Mouse (Mus musculus) macrophage (primary cell): Measurements from ENCODE around the gene Adgrg1. TPM values are rescaled to one million over a fixed set of nuclear protein-coding genes. Genes with fewer than 3 reads are reported as not detected.

Experiments used
- H3K27ac ChIP-seq: fragments of 350-480 bp; formaldehyde crosslinking; 2 replicates; pipeline ENCODE4 v1.9.0; 2021
- H3K36me3 ChIP-seq: fragments of 350-480 bp; formaldehyde crosslinking; 2 replicates; pipeline ENCODE4 v1.9.0; 2021; ENCODE audit errors: inconsistent target
- H3K4me3 ChIP-seq: fragments of 350-480 bp; formaldehyde crosslinking; 2 replicates; pipeline ENCODE4 v1.9.0; 2021; ENCODE audit errors: inconsistent target
- H3K79me2 ChIP-seq: fragments of 350-480 bp; formaldehyde crosslinking; 2 replicates; pipeline ENCODE4 v1.9.0; 2021; ENCODE audit errors: inconsistent target
- WGBS: methylation state at CpG from one replicate; pipeline ENCODE4 v1.1.7; 2026; ENCODE audit warnings: inconsistent platforms; ENCODE audit not compliant: missing documents; 5-methylcytosine and 5-hydroxymethylcytosine counted together
- polyA plus RNA-seq: library from polyadenylated mRNA; stranded (reverse); fragments of 250-400 nt; gene quantifications from 3 replicates; pipeline ENCODE4 v1.2.4, GENCODE M21; 2018; ENCODE audit warnings: inconsistent platforms

Gene Adgrg1
- polyA plus RNA-seq, 1 experiment from 2014 or later: 1.3 TPM

GRCm38 (mm10) chr8:94956078-94956574 lies 18.4 kb upstream of the Adgrg1 start:
- H3K27ac ChIP-seq: no peak overlapping the region
- H3K79me2 ChIP-seq: no peaks in the 10 kb centered on the region
- 100% methylated on average over 1 of the region's 1 CpGs for WGBS
- H3K4me3 ChIP-seq: no peak overlapping the region
- no peaks in the 10 kb centered on the region for H3K36me3 ChIP-seq

GRCm38 (mm10) chr8:94962201-94962600 lies 12.3 kb upstream of the Adgrg1 start:
- Histone ChIP-seq H3K79me2 (no peaks in the 10 kb centered on the region), H3K27ac (no peak overlapping the region), H3K4me3 (no peak overlapping the region), H3K36me3 (no peaks in the 10 kb centered on the region)
- 71% methylated on average over 1 of the region's 1 CpGs for WGBS

DNA sequence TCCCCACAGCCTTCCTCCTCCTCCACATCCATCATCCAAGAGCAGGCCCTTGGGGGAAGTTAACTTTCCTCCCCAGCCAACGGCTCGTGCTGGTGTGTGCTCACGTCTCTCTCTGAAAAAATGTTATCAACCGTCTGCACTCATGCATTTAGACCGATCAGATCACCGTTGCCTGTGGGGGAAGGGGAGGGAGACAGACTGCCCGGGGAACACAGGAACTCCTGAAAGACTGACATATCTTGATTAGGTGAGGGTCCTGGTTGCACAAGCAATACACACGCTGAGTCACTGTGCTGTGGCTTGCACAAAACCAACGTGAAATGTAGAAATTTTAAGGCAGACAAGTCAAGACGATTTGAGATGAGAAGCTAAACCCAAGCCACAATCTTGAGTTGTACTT lies 9.7 kb upstream of the Adgrg1 start:
- no peaks in the 10 kb centered on the region for H3K36me3 ChIP-seq
- no peak overlapping the region for H3K4me3 ChIP-seq
- WGBS: 10% methylated on average over 10 of the region's 10 CpGs
- H3K79me2 ChIP-seq: no peaks in the 10 kb centered on the region
- H3K27ac ChIP-seq: no peak overlapping the region

DNA sequence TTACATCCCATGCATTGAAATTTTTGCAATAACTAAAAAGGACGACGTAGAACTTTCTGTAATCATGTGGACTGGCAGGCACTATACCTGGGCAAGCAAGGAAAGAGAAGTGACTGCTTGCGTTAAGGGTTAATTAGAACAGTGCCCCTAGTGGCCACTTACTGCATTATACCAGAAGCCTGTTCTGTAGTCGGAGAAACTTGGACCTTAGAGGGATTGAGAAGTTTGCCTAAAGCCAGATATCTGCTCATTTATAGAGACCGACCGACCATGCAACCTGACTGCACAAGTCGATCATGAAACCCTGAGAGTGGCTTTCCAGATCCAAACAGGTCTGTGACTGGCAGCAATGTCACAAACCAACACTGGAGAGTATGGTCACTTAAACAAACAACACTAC lies 8.0 kb upstream of the Adgrg1 start:
- no peak overlapping the region for H3K4me3 ChIP-seq
- WGBS: under 1% methylated on average over 7 of the region's 7 CpGs
- H3K36me3 ChIP-seq: no peaks in the 10 kb centered on the region
- no peaks in the 10 kb centered on the region for H3K79me2 ChIP-seq
- no peak overlapping the region for H3K27ac ChIP-seq

DNA sequence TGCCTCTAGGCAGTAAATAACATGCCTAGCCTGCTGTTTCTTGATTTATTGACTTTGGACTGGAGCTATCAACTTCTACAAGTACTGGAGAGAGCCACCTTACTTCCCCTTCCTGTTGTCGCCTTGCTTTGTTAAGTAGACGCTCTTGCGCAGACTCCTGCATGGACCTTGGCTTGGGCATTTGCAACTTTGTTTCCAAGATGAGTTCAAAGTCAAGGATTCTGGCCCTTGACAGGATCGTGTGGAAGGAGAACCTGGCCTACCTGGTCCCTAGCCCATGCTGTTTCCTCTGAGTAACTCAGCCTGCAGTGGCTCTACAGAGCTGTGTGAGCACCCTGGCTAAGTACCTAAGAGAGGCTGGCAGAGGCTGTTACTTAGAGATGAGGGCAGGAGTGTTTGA lies 7.5 kb upstream of the Adgrg1 start:
- H3K4me3 ChIP-seq: no peak overlapping the region
- no peak overlapping the region for H3K27ac ChIP-seq
- H3K36me3 ChIP-seq: no peaks in the 10 kb centered on the region
- WGBS: 10% methylated on average over 4 of the region's 4 CpGs
- H3K79me2 ChIP-seq: no peaks in the 10 kb centered on the region

DNA sequence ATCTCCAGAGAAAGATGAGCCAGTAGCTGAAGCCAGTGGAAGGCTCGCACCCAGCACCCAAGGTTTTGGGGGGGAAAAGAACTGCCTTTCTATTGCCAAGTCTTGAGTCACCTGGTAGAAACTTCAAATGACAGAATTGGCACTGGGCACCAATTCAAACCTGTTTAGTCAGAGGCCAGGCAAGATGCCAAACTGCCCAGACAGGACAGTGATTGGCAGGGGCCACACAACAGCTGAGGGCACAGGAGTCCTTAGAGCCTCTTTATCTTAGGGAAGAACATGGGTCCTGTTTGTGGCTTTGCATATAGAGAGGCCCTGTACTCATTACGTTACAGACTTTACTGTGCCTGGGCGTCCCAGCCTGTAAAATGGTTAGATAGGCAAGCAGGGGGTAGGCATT lies 7.0 kb upstream of the Adgrg1 start:
- 80% methylated on average over 3 of the region's 3 CpGs for WGBS
- no peaks in the 10 kb centered on the region for H3K79me2 ChIP-seq
- H3K27ac ChIP-seq: no peak overlapping the region
- H3K36me3 ChIP-seq: no peaks in the 10 kb centered on the region
- H3K4me3 ChIP-seq: no peak overlapping the region

DNA sequence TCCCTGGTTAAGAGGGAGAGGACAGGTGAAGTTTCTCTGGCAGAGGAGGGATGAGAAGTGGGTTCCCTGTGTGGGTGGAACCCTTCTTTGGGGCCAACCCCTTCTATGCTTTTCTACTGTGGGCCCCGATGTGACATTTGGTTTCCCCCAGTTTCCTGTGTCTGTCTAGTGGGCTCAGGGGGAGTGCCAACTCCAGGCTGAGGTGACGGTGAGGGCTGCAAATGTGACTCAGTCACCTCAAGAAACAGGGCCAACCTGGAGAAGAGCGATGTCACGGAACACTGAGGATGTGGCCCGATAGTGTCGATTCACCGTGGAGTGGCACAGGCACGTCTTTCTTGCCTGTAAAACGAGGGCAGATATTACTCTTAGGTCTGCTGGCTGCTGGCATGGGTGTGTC lies 1.3 kb upstream of the Adgrg1 start:
- Histone ChIP-seq H3K4me3 (no peak overlapping the region), H3K36me3 (no peaks in the 10 kb centered on the region), H3K79me2 (no peaks in the 10 kb centered on the region), H3K27ac (no peak overlapping the region)
- 35% methylated on average over 9 of the region's 9 CpGs for WGBS

GRCm38 (mm10) chr8:94973786-94974185 lies 765 bp upstream of the Adgrg1 start:
- no peaks in the 10 kb centered on the region for H3K36me3 ChIP-seq
- H3K79me2 ChIP-seq: no peaks in the 10 kb centered on the region
- H3K27ac ChIP-seq: no peak overlapping the region
- H3K4me3 ChIP-seq: no peak overlapping the region
- 79% methylated on average over 9 of the region's 9 CpGs for WGBS

GRCm38 (mm10) chr8:94976651-94977417 lies 2.3 kb downstream of the Adgrg1 start:
- 19% methylated on average over 17 of the region's 17 CpGs for WGBS
- Histone ChIP-seq H3K36me3 (no peaks in the 10 kb centered on the region), H3K79me2 (no peaks in the 10 kb centered on the region), H3K4me3 (no peak overlapping the region), H3K27ac (no peak overlapping the region)

- Histone ChIP-seq H3K79me2 (no peaks in the 10 kb centered on the region), H3K36me3 (no peaks in the 10 kb centered on the region), H3K4me3 (no peak overlapping the region), H3K27ac (no peak overlapping the region)
- WGBS: 22% methylated on average over 9 of the region's 9 CpGs
Measured at GRCm38 (mm10) chr8:94978131-94978530, 3.6 kb downstream of the Adgrg1 start.

DNA sequence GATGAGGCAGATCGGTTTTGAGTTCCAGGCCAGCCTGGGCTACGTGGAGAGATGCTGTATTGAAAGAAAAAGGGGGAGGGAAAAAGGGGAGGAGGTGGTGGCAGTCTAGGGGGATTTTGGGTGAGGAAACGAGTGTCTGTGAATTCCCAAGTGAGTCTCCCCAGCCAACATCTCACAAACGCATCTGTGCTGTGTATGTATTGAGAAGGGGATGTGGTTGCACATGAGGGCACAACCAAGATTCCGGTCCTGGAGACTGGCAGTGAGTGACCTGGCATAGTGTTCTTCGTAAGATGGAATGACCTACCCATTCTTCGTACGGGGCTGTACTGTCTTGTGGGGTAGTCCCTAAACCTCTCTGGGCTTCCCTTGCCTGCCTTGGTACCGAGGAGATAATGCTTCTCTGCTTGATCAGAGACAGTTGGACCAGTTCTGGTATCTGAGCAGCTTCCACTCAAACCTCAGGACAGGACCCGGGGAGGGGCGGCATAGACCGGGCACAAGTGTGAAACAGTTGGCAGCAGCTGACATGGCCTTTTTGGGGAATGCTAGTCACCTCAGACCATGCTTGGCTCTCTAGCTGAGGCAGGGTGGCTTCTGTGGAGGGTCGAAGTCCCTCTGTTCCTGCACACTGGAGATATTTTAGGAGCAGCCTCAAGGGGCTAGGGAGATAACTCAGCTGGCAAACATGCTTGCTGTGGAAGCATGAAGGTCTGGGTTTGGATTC lies 4.2 kb downstream of the Adgrg1 start:
- H3K79me2 ChIP-seq: no peaks in the 10 kb centered on the region
- H3K36me3 ChIP-seq: no peaks in the 10 kb centered on the region
- no peak overlapping the region for H3K27ac ChIP-seq
- H3K4me3 ChIP-seq: no peak overlapping the region
- WGBS: 8% methylated on average over 13 of the region's 13 CpGs

- H3K36me3 ChIP-seq: no peaks in the 10 kb centered on the region
- no peaks in the 10 kb centered on the region for H3K79me2 ChIP-seq
- H3K27ac ChIP-seq: no peak overlapping the region
- no peak overlapping the region for H3K4me3 ChIP-seq
- 57% methylated on average over 5 of the region's 5 CpGs for WGBS
Measured at GRCm38 (mm10) chr8:94980176-94980575, 5.6 kb downstream of the Adgrg1 start.

- H3K27ac ChIP-seq: no peak overlapping the region
- no peak overlapping the region for H3K4me3 ChIP-seq
- H3K79me2 ChIP-seq: no peaks in the 10 kb centered on the region
- H3K36me3 ChIP-seq: no peaks in the 10 kb centered on the region
- 40% methylated on average over 8 of the region's 8 CpGs for WGBS
Measured at GRCm38 (mm10) chr8:94980976-94981375, 6.4 kb downstream of the Adgrg1 start.

DNA sequence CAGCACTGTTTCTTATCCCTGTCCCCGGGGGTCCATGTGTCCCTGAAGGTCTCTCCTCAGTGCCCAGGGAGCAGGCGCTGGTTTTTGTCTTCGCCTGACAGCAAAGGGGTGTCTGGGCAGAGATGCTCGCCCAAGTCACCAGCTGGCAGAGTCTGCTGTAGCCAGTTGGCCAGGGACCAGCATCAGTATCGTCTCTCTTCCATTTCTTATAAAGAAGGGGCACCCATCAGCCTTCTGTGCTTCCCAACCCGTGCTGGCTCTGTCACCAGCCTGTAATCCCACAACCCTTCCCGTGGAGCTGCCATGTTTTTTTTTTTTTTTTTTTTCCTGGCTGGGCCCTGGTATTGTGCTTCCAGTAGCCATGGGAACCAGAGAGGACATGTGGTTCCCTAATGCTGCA lies 7.3 kb downstream of the Adgrg1 start:
- no peak overlapping the region for H3K27ac ChIP-seq
- H3K36me3 ChIP-seq: no peaks in the 10 kb centered on the region
- no peaks in the 10 kb centered on the region for H3K79me2 ChIP-seq
- 45% methylated on average over 7 of the region's 7 CpGs for WGBS
- H3K4me3 ChIP-seq: no peak overlapping the region

- Histone ChIP-seq H3K27ac (no peak overlapping the region), H3K36me3 (no peaks in the 10 kb centered on the region), H3K79me2 (no peaks in the 10 kb centered on the region), H3K4me3 (no peak overlapping the region)
- 22% methylated on average over 4 of the region's 5 CpGs for WGBS
Measured at GRCm38 (mm10) chr8:94983146-94983545, 8.6 kb downstream of the Adgrg1 start.
